Mouse (Mus musculus): ENCODE measurements around the gene Inpp1. TPM values are rescaled to one million over a fixed set of nuclear protein-coding genes. Genes with fewer than 3 reads are reported as not detected.

Gene Inpp1
- polyA plus RNA-seq, 1 experiment from 2014 or later = 15.5 TPM

- Histone ChIP-seq H3K4me2 (ENCODE audit: low read depth, low read length) (no peak overlapping the region), H3K4me3 (ENCODE audit: low read depth, low read length) (no peak overlapping the region), H3K9ac (replicated peaks; ENCODE audit: low read length) (no peak overlapping the region), H3K4me1 (ENCODE audit: control insufficient read depth, insufficient read depth, low read length) (no peaks in the 10 kb centered on the region), H3K36me3 (replicated peaks; ENCODE audit: control insufficient read depth, insufficient read depth, low read depth, low read length) (no peaks in the 10 kb centered on the region), H3K9me3 (replicated peaks; ENCODE audit: control insufficient read depth, low read length) (no peaks in the 10 kb centered on the region), H3K27me3 (ENCODE audit: control insufficient read depth, insufficient read depth, low read length) (no peaks in the 10 kb centered on the region), H3K27ac (replicated peaks; ENCODE audit: low read depth, low read length) (no peak overlapping the region)
- WGBS = 74% methylated on average over 7 of the region's 7 CpGs
- DNase-seq (ENCODE audit: low spot score) = no peak
- ATAC-seq (replicated peaks; ENCODE audit: insufficient number of reproducible peaks, low FRiP score, low TSS enrichment, low read depth) = no peak
Measured at GRCm38 (mm10) chr1:52765176-52766111, 52.0 kb downstream of the Inpp1 start.

GRCm38 (mm10) chr1:52763894-52764809 lies 53.3 kb downstream of the Inpp1 start:
- Histone ChIP-seq H3K4me2 (ENCODE audit: low read depth, low read length) (no peak overlapping the region), H3K27me3 (ENCODE audit: control insufficient read depth, insufficient read depth, low read length) (no peaks in the 10 kb centered on the region), H3K27ac (replicated peaks; ENCODE audit: low read depth, low read length) (no peak overlapping the region), H3K4me3 (ENCODE audit: low read depth, low read length) (no peak overlapping the region), H3K36me3 (replicated peaks; ENCODE audit: control insufficient read depth, insufficient read depth, low read depth, low read length) (no peaks in the 10 kb centered on the region), H3K4me1 (ENCODE audit: control insufficient read depth, insufficient read depth, low read length) (no peaks in the 10 kb centered on the region), H3K9me3 (replicated peaks; ENCODE audit: control insufficient read depth, low read length) (no peaks in the 10 kb centered on the region), H3K9ac (replicated peaks; ENCODE audit: low read length) (no peak overlapping the region)
- DNase-seq (ENCODE audit: low spot score) (no peak), ATAC-seq (replicated peaks; ENCODE audit: insufficient number of reproducible peaks, low FRiP score, low TSS enrichment, low read depth) (no peak)
- 64% methylated on average over 4 of the region's 4 CpGs for WGBS

GRCm38 (mm10) chr1:52758174-52758573 lies 59.3 kb downstream of the Inpp1 start:
- Histone ChIP-seq H3K4me2 (ENCODE audit: low read depth, low read length) (no peak overlapping the region), H3K27ac (replicated peaks; ENCODE audit: low read depth, low read length) (no peak overlapping the region), H3K9ac (replicated peaks; ENCODE audit: low read length) (no peak overlapping the region), H3K9me3 (replicated peaks; ENCODE audit: control insufficient read depth, low read length) (no peaks in the 10 kb centered on the region), H3K36me3 (replicated peaks; ENCODE audit: control insufficient read depth, insufficient read depth, low read depth, low read length) (no peaks in the 10 kb centered on the region), H3K4me3 (ENCODE audit: low read depth, low read length) (no peak overlapping the region), H3K4me1 (ENCODE audit: control insufficient read depth, insufficient read depth, low read length) (no peaks in the 10 kb centered on the region), H3K27me3 (ENCODE audit: control insufficient read depth, insufficient read depth, low read length) (no peaks in the 10 kb centered on the region)
- 84% methylated on average over 1 of the region's 1 CpGs for WGBS
- DNase-seq (ENCODE audit: low spot score) (no peak), ATAC-seq (replicated peaks; ENCODE audit: insufficient number of reproducible peaks, low FRiP score, low TSS enrichment, low read depth) (no peak)

GRCm38 (mm10) chr1:52754331-52754730 lies 63.2 kb downstream of the Inpp1 start:
- H3K27me3 ChIP-seq (ENCODE audit: control insufficient read depth, insufficient read depth, low read length) = no peaks in the 10 kb centered on the region
- no peaks in the 10 kb centered on the region for H3K9me3 ChIP-seq (replicated peaks; ENCODE audit: control insufficient read depth, low read length)
- no peak overlapping the region for H3K4me2 ChIP-seq (ENCODE audit: low read depth, low read length)
- ATAC-seq (replicated peaks; ENCODE audit: insufficient number of reproducible peaks, low FRiP score, low TSS enrichment, low read depth) (no peak), DNase-seq (ENCODE audit: low spot score) (no peak)
- H3K4me1 ChIP-seq (ENCODE audit: control insufficient read depth, insufficient read depth, low read length) = no peaks in the 10 kb centered on the region
- no peak overlapping the region for H3K27ac ChIP-seq (replicated peaks; ENCODE audit: low read depth, low read length)
- H3K36me3 ChIP-seq (replicated peaks; ENCODE audit: control insufficient read depth, insufficient read depth, low read depth, low read length) = no peaks in the 10 kb centered on the region
- H3K9ac ChIP-seq (replicated peaks; ENCODE audit: low read length) = no peak overlapping the region
- 94% methylated on average over 1 of the region's 1 CpGs for WGBS
- H3K4me3 ChIP-seq (ENCODE audit: low read depth, low read length) = no peak overlapping the region

- 88% methylated on average over 2 of the region's 2 CpGs for WGBS
- no peak for DNase-seq (ENCODE audit: low spot score)
Measured at GRCm38 (mm10) chr1:52753828-52754227, 63.7 kb downstream of the Inpp1 start.

GRCm38 (mm10) chr1:52752706-52753105 lies 64.8 kb downstream of the Inpp1 start:
- ATAC-seq (replicated peaks; ENCODE audit: insufficient number of reproducible peaks, low FRiP score, low TSS enrichment, low read depth) (no peak), DNase-seq (ENCODE audit: low spot score) (no peak)
- no peaks in the 10 kb centered on the region for H3K36me3 ChIP-seq (replicated peaks; ENCODE audit: control insufficient read depth, insufficient read depth, low read depth, low read length)
- no peaks in the 10 kb centered on the region for H3K27me3 ChIP-seq (ENCODE audit: control insufficient read depth, insufficient read depth, low read length)
- 62% methylated on average over 3 of the region's 3 CpGs for WGBS
- no peaks in the 10 kb centered on the region for H3K9me3 ChIP-seq (replicated peaks; ENCODE audit: control insufficient read depth, low read length)
- H3K4me1 ChIP-seq (ENCODE audit: control insufficient read depth, insufficient read depth, low read length) = no peaks in the 10 kb centered on the region
- H3K27ac ChIP-seq (replicated peaks; ENCODE audit: low read depth, low read length) = no peak overlapping the region
- H3K4me3 ChIP-seq (ENCODE audit: low read depth, low read length) = no peak overlapping the region
- H3K4me2 ChIP-seq (ENCODE audit: low read depth, low read length) = no peak overlapping the region
- no peak overlapping the region for H3K9ac ChIP-seq (replicated peaks; ENCODE audit: low read length)

More at GRCm38 (mm10) chr1:52753828-52754227, 63.7 kb downstream of the Inpp1 start:
- Histone ChIP-seq H3K4me2 (ENCODE audit: low read depth, low read length) (no peak overlapping the region), H3K27ac (replicated peaks; ENCODE audit: low read depth, low read length) (no peak overlapping the region), H3K9ac (replicated peaks; ENCODE audit: low read length) (no peak overlapping the region), H3K4me3 (ENCODE audit: low read depth, low read length) (no peak overlapping the region), H3K27me3 (ENCODE audit: control insufficient read depth, insufficient read depth, low read length) (no peaks in the 10 kb centered on the region), H3K9me3 (replicated peaks; ENCODE audit: control insufficient read depth, low read length) (no peaks in the 10 kb centered on the region), H3K4me1 (ENCODE audit: control insufficient read depth, insufficient read depth, low read length) (no peaks in the 10 kb centered on the region), H3K36me3 (replicated peaks; ENCODE audit: control insufficient read depth, insufficient read depth, low read depth, low read length) (no peaks in the 10 kb centered on the region)
- ATAC-seq (replicated peaks; ENCODE audit: insufficient number of reproducible peaks, low FRiP score, low TSS enrichment, low read depth) = no peak

GRCm38 (mm10) chr1:52751634-52752033 lies 65.9 kb downstream of the Inpp1 start:
- no peak overlapping the region for H3K4me2 ChIP-seq (ENCODE audit: low read depth, low read length)
- H3K27me3 ChIP-seq (ENCODE audit: control insufficient read depth, insufficient read depth, low read length) = no peaks in the 10 kb centered on the region
- H3K9me3 ChIP-seq (replicated peaks; ENCODE audit: control insufficient read depth, low read length) = no peaks in the 10 kb centered on the region
- no peak for DNase-seq (ENCODE audit: low spot score)
- no peaks in the 10 kb centered on the region for H3K4me1 ChIP-seq (ENCODE audit: control insufficient read depth, insufficient read depth, low read length)
- no peak overlapping the region for H3K9ac ChIP-seq (replicated peaks; ENCODE audit: low read length)
- ATAC-seq (replicated peaks; ENCODE audit: insufficient number of reproducible peaks, low FRiP score, low TSS enrichment, low read depth) = no peak
- H3K27ac ChIP-seq (replicated peaks; ENCODE audit: low read depth, low read length) = no peak overlapping the region
- no peaks in the 10 kb centered on the region for H3K36me3 ChIP-seq (replicated peaks; ENCODE audit: control insufficient read depth, insufficient read depth, low read depth, low read length)
- no peak overlapping the region for H3K4me3 ChIP-seq (ENCODE audit: low read depth, low read length)
- 94% methylated on average over 1 of the region's 1 CpGs for WGBS

All from embryonic facial prominence, embryonic 11.5 days (tissue).